Mouse (Mus musculus) heart, embryonic 10.5 days (tissue): Measurements from ENCODE around the gene Gnb4. TPM values are rescaled to one million over a fixed set of nuclear protein-coding genes. Genes with fewer than 3 reads are reported as not detected.

Source experiments
- DNase-seq: peaks from one replicate; pipeline ENCODE4 v3.0.0-alpha.2; 2017; ENCODE audit warnings: low spot score
- H3K27ac ChIP-seq: fragments of 300-500 bp; sonication (generic); 2 replicates; pipeline ENCODE4 v1.5.1; 2016; ENCODE audit warnings: mild to moderate bottlenecking
- H3K27me3 ChIP-seq: fragments of 300-500 bp; sonication (generic); 2 replicates; pipeline ENCODE4 v1.6.1; 2016; ENCODE audit warnings: mild to moderate bottlenecking; ENCODE audit not compliant: poor library complexity, insufficient read depth, severe bottlenecking
- H3K36me3 ChIP-seq: fragments of 300-500 bp; sonication (generic); 2 replicates; pipeline ENCODE4 v1.6.1; 2016; ENCODE audit warnings: mild to moderate bottlenecking, moderate library complexity
- H3K4me1 ChIP-seq: fragments of 300-500 bp; sonication (generic); 2 replicates; pipeline ENCODE4 v1.6.1; 2016; ENCODE audit warnings: mild to moderate bottlenecking
- H3K4me3 ChIP-seq: fragments of 300-500 bp; sonication (generic); 2 replicates; pipeline ENCODE4 v1.5.1; 2016; ENCODE audit warnings: mild to moderate bottlenecking, moderate library complexity
- H3K9me3 ChIP-seq: fragments of 300-500 bp; sonication (generic); 2 replicates; pipeline ENCODE4 v1.6.1; 2016; ENCODE audit warnings: mild to moderate bottlenecking, moderate library complexity
- WGBS: fragments of 180-500 bp; shearing (Covaris S2); methylation state at CpG from one replicate; pipeline ENCODE4 v1.1.7; 2016; 5-methylcytosine and 5-hydroxymethylcytosine counted together
- polyA plus RNA-seq: library from polyadenylated mRNA; unstranded; fragments of >200 nt; fragmentation: Nextera tagmentation; extraction: Ambion mirVana; gene quantifications from 2 replicates; pipeline ENCODE4 v1.2.1, GENCODE M21; 2016

The Gnb4 gene
- polyA plus RNA-seq, 1 experiment from 2014 or later: 57.9 TPM

GRCm38 (mm10) chr3:32642116-32642515, 25.7 kb upstream of the Gnb4 start:
- no peaks in the 10 kb centered on the region for H3K36me3 ChIP-seq
- WGBS: 89% methylated on average over 6 of the region's 6 CpGs
- H3K9me3 ChIP-seq: no peaks in the 10 kb centered on the region
- H3K4me3 ChIP-seq: no peak overlapping the region
- H3K4me1 ChIP-seq: no peaks in the 10 kb centered on the region
- DNase-seq: no peak
- no peaks in the 10 kb centered on the region for H3K27me3 ChIP-seq
- no peak overlapping the region for H3K27ac ChIP-seq

DNA sequence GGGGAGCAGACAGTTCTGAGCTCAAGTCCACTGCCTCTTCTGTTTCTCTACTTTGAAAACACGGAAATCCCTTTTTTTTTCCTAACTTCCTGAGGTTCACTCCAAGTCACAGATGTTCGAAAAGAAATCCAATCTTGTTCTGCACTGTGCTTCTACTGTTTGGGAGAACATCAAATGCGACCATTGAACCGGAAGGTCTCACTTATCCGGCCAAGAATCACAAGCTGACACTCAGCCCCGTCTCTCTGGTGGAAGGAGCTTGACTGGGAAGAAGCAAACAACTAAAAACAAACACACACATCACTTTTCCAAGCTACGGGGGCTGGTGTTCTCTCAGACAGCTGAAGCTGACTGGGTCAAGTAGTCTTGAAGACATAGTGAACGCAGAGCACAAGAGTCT, 21.9 kb upstream of the Gnb4 start:
- Histone ChIP-seq H3K9me3 (no peaks in the 10 kb centered on the region), H3K36me3 (no peaks in the 10 kb centered on the region), H3K27me3 (no peaks in the 10 kb centered on the region), H3K4me3 (no peak overlapping the region), H3K27ac (no peak overlapping the region), H3K4me1 (no peaks in the 10 kb centered on the region)
- 60% methylated on average over 8 of the region's 8 CpGs for WGBS
- DNase-seq: no peak

- WGBS: 64% methylated on average over 5 of the region's 5 CpGs
- Histone ChIP-seq H3K4me1 (no peaks in the 10 kb centered on the region), H3K27me3 (no peaks in the 10 kb centered on the region), H3K4me3 (no peak overlapping the region), H3K27ac (no peak overlapping the region), H3K36me3 (no peaks in the 10 kb centered on the region), H3K9me3 (no peaks in the 10 kb centered on the region)
- DNase-seq: no peak
Measured at GRCm38 (mm10) chr3:32632760-32633264, 16.4 kb upstream of the Gnb4 start.

DNA sequence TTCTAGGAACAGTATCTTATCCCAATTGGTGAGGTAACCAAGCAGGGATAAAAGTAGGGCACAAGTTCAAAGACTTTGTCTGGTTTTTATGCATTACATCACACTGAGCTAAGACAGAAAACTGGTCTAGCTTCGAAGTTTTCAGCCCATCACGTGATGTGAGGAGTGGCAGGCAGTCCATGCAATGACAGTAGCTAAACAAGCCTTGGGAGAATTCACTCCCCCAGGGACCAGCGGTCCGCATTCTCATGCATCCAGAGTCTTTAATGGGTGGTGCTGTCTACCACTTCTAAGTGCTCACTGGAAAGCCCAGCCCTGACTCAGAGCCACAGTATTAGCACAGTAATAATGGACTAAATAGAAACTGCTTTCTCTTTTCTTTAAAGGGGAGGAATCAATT, 13.8 kb upstream of the Gnb4 start:
- no peak overlapping the region for H3K4me3 ChIP-seq
- 69% methylated on average over 4 of the region's 4 CpGs for WGBS
- no peaks in the 10 kb centered on the region for H3K9me3 ChIP-seq
- no peak for DNase-seq
- H3K27me3 ChIP-seq: no peaks in the 10 kb centered on the region
- H3K27ac ChIP-seq: no peak overlapping the region
- no peaks in the 10 kb centered on the region for H3K4me1 ChIP-seq
- no peaks in the 10 kb centered on the region for H3K36me3 ChIP-seq

DNA sequence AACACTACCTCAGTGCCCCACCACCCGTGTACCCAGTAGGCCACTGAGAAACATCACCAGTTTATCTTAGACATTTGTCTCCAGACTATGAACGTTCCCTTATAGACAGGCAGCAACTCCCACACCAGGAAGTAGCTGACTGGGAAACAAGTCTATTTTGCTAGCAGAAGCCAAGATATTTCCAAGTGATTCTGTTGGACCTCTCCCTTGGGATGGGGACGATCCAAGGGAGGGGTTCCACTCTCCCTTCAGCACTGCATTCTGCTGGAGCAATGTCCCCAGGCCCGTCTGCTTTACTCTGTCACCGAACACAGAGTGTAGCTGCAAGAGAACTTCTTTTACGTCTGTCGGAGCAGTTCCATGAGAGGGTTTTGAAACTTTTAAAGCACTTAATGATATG, 11.8 kb upstream of the Gnb4 start:
- no peaks in the 10 kb centered on the region for H3K9me3 ChIP-seq
- no peaks in the 10 kb centered on the region for H3K27me3 ChIP-seq
- 73% methylated on average over 7 of the region's 7 CpGs for WGBS

GRCm38 (mm10) chr3:32622106-32622505, 5.7 kb upstream of the Gnb4 start:
- WGBS: 83% methylated on average over 3 of the region's 3 CpGs
- Histone ChIP-seq H3K27me3 (no peaks in the 10 kb centered on the region), H3K27ac (no peak overlapping the region), H3K9me3 (no peaks in the 10 kb centered on the region), H3K4me3 (no peak overlapping the region), H3K36me3 (no peaks in the 10 kb centered on the region), H3K4me1 (0 out of 2 replicates have a peak, but pooled peaks cover 3% of the 10 kb centered on the region)
- DNase-seq: no peak

More for the DNA sequence above, 11.8 kb upstream of the Gnb4 start:
- Histone ChIP-seq H3K36me3 (no peaks in the 10 kb centered on the region), H3K4me1 (no peaks in the 10 kb centered on the region), H3K27ac (no peak overlapping the region), H3K4me3 (no peak overlapping the region)
- no peak for DNase-seq

DNA sequence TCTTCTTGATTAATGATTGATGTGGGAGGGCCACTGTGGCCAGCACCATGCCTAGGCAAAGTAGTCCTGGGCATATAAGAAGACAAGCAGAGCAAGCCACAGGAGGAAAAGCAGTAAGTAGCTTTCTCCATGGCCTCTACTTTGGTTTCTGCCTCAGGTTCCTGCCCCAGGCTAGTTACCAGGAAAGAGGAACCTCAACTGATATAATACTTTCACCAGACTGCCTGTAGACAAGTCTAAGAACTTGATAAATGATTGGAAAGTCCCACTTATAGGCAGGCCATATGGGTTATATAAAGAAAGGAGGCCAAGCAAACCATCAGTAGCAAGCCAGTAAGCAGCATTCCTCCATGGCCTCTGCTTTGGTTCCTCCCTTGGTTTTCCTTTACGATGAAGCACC, 5.3 kb upstream of the Gnb4 start:
- H3K27ac ChIP-seq: no peak overlapping the region
- no peaks in the 10 kb centered on the region for H3K27me3 ChIP-seq
- H3K9me3 ChIP-seq: no peaks in the 10 kb centered on the region
- H3K36me3 ChIP-seq: no peaks in the 10 kb centered on the region
- H3K4me3 ChIP-seq: no peak overlapping the region
- no peak for DNase-seq
- WGBS: 82% methylated on average over 1 of the region's 1 CpGs
- 0 out of 2 replicates have a peak, but pooled peaks cover 4% of the 10 kb centered on the region for H3K4me1 ChIP-seq

DNA sequence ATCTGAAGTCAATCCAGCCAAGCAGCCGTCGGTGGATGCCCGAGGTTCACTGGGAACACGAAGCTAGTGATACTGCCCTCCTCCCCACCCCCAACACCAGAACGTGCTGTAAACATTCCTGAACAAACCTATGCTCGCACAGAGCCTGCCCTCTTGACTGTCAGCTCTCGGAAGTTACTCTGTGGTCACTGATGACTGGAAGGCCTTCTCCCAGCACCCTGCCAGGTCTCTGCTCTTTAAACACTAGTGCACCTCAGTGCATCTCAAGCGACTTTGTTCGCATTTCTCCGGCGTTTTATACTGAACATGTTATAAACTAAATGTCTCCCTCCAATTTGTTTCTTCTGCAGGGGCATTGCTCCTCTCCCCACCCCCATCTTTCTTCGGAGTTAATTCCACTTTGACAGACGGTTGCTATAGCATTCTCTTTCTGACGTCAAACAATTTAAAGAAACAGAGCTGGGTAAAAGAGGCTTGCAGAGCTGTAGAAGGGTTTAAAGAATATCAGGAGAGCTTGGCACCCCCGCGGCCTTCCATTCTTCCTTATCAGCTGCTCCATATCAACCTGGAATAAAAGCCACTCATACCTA, 763 bp upstream of the Gnb4 start:
- no peak for DNase-seq
- Histone ChIP-seq H3K4me3 (peak overlapping the region; percentile 91), H3K9me3 (no peaks in the 10 kb centered on the region; the same call in 1 of the 2 replicates), H3K27ac (peak overlapping the region; percentile 94), H3K4me1 (peaks cover 4% of the 10 kb centered on the region; the same call in 1 of the 2 replicates), H3K36me3 (peaks cover 9% of the 10 kb centered on the region; the same call in 1 of the 2 replicates), H3K27me3 (no peaks in the 10 kb centered on the region)
- WGBS: 17% methylated on average over 16 of the region's 16 CpGs

GRCm38 (mm10) chr3:32616006-32616330, 417 bp downstream of the Gnb4 start:
- H3K4me1 ChIP-seq: peaks cover 4% of the 10 kb centered on the region; the same call in 1 of the 2 replicates
- no peaks in the 10 kb centered on the region for H3K27me3 ChIP-seq
- WGBS: 22% methylated on average over 5 of the region's 14 CpGs
- H3K27ac ChIP-seq: peak overlapping the region; percentile 94
- H3K36me3 ChIP-seq: peaks cover 9% of the 10 kb centered on the region; the same call in 1 of the 2 replicates
- peak overlapping the region; percentile 91 for H3K4me3 ChIP-seq
- DNase-seq: no peak
- no peaks in the 10 kb centered on the region; the same call in 1 of the 2 replicates for H3K9me3 ChIP-seq

DNA sequence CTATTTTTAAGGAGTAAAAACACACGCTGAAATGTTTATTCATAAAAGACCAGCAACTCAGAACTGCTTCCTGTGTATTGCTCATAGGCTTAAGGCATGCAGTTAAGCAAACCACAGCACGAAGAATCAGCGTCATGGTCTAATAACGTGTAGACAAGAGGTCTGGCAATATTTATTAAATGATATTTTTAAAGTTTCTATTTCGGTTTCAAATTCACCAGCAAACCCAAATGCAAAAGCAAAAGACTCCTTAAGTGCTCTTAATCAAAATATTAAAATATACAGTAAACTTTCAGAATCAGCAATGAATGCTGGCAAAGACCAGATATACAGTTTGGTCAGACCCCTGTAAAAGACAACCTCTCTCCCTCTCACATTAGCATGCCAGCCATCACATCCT, 1.0 kb downstream of the Gnb4 start:
- no peak for DNase-seq
- Histone ChIP-seq H3K27ac (no peak overlapping the region), H3K4me1 (peaks cover 4% of the 10 kb centered on the region; the same call in 1 of the 2 replicates), H3K36me3 (peaks cover 9% of the 10 kb centered on the region; the same call in 1 of the 2 replicates), H3K27me3 (no peaks in the 10 kb centered on the region), H3K9me3 (no peaks in the 10 kb centered on the region; the same call in 1 of the 2 replicates), H3K4me3 (peak overlapping the region; percentile 91)
- 73% methylated on average over 5 of the region's 5 CpGs for WGBS

DNA sequence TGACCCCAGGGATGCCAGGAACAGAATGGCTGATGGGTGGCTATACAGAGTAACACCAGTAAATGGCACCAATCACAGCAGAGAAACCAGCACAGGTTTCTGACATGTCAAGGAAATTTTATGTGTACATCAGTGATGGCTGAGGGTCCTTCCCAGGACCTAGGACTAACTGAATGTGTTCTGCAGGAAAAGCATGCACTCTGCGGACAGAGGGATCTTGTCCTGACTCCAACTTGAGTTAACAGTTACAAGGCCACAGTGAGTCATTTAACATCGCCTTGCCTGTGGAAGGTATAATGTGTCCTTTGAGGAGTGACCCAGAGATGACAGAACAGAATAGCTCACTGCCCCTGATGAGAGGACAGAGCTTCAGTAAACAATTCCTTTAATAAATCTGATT, 1.6 kb downstream of the Gnb4 start:
- WGBS: 64% methylated on average over 2 of the region's 2 CpGs

GRCm38 (mm10) chr3:32611606-32612170, 4.7 kb downstream of the Gnb4 start:
- no peak for DNase-seq
- H3K4me3 ChIP-seq: no peak overlapping the region
- H3K4me1 ChIP-seq: no peaks in the 10 kb centered on the region; the same call in 1 of the 2 replicates
- H3K27ac ChIP-seq: no peak overlapping the region
- H3K27me3 ChIP-seq: no peaks in the 10 kb centered on the region
- peaks cover 14% of the 10 kb centered on the region; the same call in 1 of the 2 replicates for H3K36me3 ChIP-seq
- 77% methylated on average over 11 of the region's 11 CpGs for WGBS
- H3K9me3 ChIP-seq: no peaks in the 10 kb centered on the region; the same call in 1 of the 2 replicates

More for the DNA sequence above, 1.6 kb downstream of the Gnb4 start:
- H3K27ac ChIP-seq: no peak overlapping the region
- peaks cover 9% of the 10 kb centered on the region; the same call in 1 of the 2 replicates for H3K36me3 ChIP-seq
- no peaks in the 10 kb centered on the region; the same call in 1 of the 2 replicates for H3K9me3 ChIP-seq
- no peak for DNase-seq
- H3K4me1 ChIP-seq: peaks cover 4% of the 10 kb centered on the region; the same call in 1 of the 2 replicates
- H3K27me3 ChIP-seq: no peaks in the 10 kb centered on the region
- H3K4me3 ChIP-seq: no peak overlapping the region

- Histone ChIP-seq H3K27me3 (no peaks in the 10 kb centered on the region), H3K4me3 (no peak overlapping the region), H3K27ac (no peak overlapping the region), H3K36me3 (peaks cover 14% of the 10 kb centered on the region; the same call in 1 of the 2 replicates), H3K4me1 (no peaks in the 10 kb centered on the region; the same call in 1 of the 2 replicates), H3K9me3 (no peaks in the 10 kb centered on the region; the same call in 1 of the 2 replicates)
- DNase-seq: no peak
- 31% methylated on average over 7 of the region's 7 CpGs for WGBS
Measured at GRCm38 (mm10) chr3:32610560-32610959, 5.8 kb downstream of the Gnb4 start.
